Mouse (Mus musculus) spleen, adult 2 months (tissue): ENCODE data around the gene Gpr142.

Source experiments
- CTCF ChIP-seq: fragments of 200-500 bp; IDR thresholded peaks from 2 replicates; pipeline ENCODE4 v1.5.1; 2011; ENCODE audit warnings: mild to moderate bottlenecking, inconsistent platforms; ENCODE audit not compliant: insufficient read depth, insufficient read length, insufficient replicate concordance; ENCODE audit errors: extremely low read depth
- POLR2A ChIP-seq: fragments of 200-500 bp; IDR thresholded peaks from 2 replicates; pipeline ENCODE4 v1.6.1; 2011; ENCODE audit warnings: low read depth, low read length, inconsistent platforms

DNA sequence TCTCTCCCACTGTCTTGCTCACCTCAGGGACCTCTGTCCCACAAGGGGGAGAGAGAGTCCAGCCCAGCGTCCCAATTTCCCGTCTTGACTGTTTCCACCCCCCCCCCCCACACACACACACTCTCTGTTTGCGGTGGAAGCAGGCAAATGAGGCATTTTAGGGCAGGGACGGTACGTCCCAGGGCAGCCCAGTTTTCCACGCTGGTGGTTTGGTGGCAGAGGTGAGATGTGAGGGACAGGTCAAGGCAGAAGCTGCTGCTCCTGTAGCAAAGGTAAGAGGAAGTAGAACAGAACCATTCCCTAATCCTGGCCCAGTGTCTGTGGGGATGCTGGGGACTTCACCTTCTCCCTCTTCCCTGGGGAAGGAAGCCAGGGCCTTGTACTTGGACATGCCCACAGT lies 55.9 kb downstream of the Gpr142 start:
- no peak for TF ChIP-seq CTCF
- no peak for TF ChIP-seq POLR2A
